Mouse (Mus musculus) cerebellum, adult 2 months (tissue): ENCODE measurements at regions not wholly inside any gene's neighbourhood (a gene's known extent, or its start where the extent isn't known, plus 50 kb on each side); places are given as distances from the start of the nearest gene placed in this dataset.

Source experiments
- DNase-seq, 2 experiments: peaks; one replicate each; pipeline ENCODE4 v3.0.0; 2021
- H3K27ac ChIP-seq: fragments of 200-500 bp; 2 replicates; pipeline ENCODE4 v1.5.1; 2012; ENCODE audit warnings: low read length, control low read depth, inconsistent platforms; ENCODE audit not compliant: insufficient read depth
- H3K27me3 ChIP-seq: fragments of 200-500 bp; 2 replicates; pipeline ENCODE4 v1.6.1; 2012; ENCODE audit warnings: inconsistent platforms, mild to moderate bottlenecking, low read length, moderate library complexity; ENCODE audit not compliant: control insufficient read depth, insufficient read depth
- H3K4me1 ChIP-seq: fragments of 200-500 bp; 2 replicates; pipeline ENCODE4 v1.6.1; 2011; ENCODE audit warnings: low read length; ENCODE audit not compliant: control insufficient read depth, insufficient read depth
- H3K4me3 ChIP-seq: fragments of 200-500 bp; replicated peaks from 2 replicates; pipeline ENCODE3; 2011; ENCODE audit warnings: mild to moderate bottlenecking, low read depth, low read length, control low read depth; ENCODE audit not compliant: insufficient read depth
- CTCF ChIP-seq: fragments of 200-500 bp; IDR thresholded peaks from 2 replicates; pipeline ENCODE4 v1.5.1; 2011; ENCODE audit warnings: low read depth, mild to moderate bottlenecking, control low read depth, low read length, moderate library complexity, borderline replicate concordance; ENCODE audit not compliant: insufficient read depth
- POLR2A ChIP-seq: fragments of 200-500 bp; IDR thresholded peaks from 2 replicates; pipeline ENCODE4 v1.6.1; 2011; ENCODE audit warnings: low read length, control low read depth, borderline replicate concordance; ENCODE audit not compliant: insufficient read depth
- WGBS: fragments of 180-500 bp; shearing (Covaris S2); methylation state at CpG from one replicate; pipeline ENCODE4 v1.1.7; 2018; 5-methylcytosine and 5-hydroxymethylcytosine counted together

GRCm38 (mm10) chr11:38618707-38619106 lies 1382.9 kb upstream of the Tenm2 start:
- H3K4me3 ChIP-seq, result no peak overlapping the region
- H3K4me1 ChIP-seq, result no peaks in the 10 kb centered on the region
- no peak overlapping the region for H3K27ac ChIP-seq
- TF ChIP-seq CTCF (no peak), POLR2A (no peak)
- no peaks in the 10 kb centered on the region for H3K27me3 ChIP-seq
- WGBS, result 84% methylated on average over 6 of the region's 6 CpGs
- no peak for DNase-seq

GRCm38 (mm10) chr11:38600971-38601370 lies 1365.2 kb upstream of the Tenm2 start:
- no peaks in the 10 kb centered on the region for H3K4me1 ChIP-seq
- no peak overlapping the region for H3K4me3 ChIP-seq
- no peak for TF ChIP-seq POLR2A
- TF ChIP-seq CTCF, result no peak
- DNase-seq, result peak in 1 of 2 experiments; percentile 17
- H3K27me3 ChIP-seq, result no peaks in the 10 kb centered on the region
- WGBS, result 24% methylated on average over 4 of the region's 4 CpGs
- H3K27ac ChIP-seq, result no peak overlapping the region

GRCm38 (mm10) chr11:38568515-38568914 lies 1332.8 kb upstream of the Tenm2 start:
- Histone ChIP-seq H3K4me3 (no peak overlapping the region), H3K27ac (no peak overlapping the region), H3K4me1 (no peaks in the 10 kb centered on the region), H3K27me3 (no peaks in the 10 kb centered on the region)
- WGBS, result 62% methylated on average over 1 of the region's 1 CpGs
- TF ChIP-seq POLR2A (no peak), CTCF (no peak)
- DNase-seq, result no peak

GRCm38 (mm10) chr11:38543893-38544292 lies 1308.1 kb upstream of the Tenm2 start:
- Histone ChIP-seq H3K4me3 (no peak overlapping the region), H3K27ac (no peak overlapping the region), H3K27me3 (no peaks in the 10 kb centered on the region), H3K4me1 (no peaks in the 10 kb centered on the region)
- DNase-seq, result no peak
- TF ChIP-seq POLR2A (no peak), CTCF (no peak)
- 8% methylated on average over 8 of the region's 8 CpGs for WGBS

- no peak for TF ChIP-seq POLR2A
- no peak for TF ChIP-seq CTCF
- no peak overlapping the region for H3K4me3 ChIP-seq
- H3K27ac ChIP-seq, result no peak overlapping the region
- H3K27me3 ChIP-seq, result no peaks in the 10 kb centered on the region
- H3K4me1 ChIP-seq, result no peaks in the 10 kb centered on the region
- DNase-seq, result no peak
- 85% methylated on average over 2 of the region's 2 CpGs for WGBS
Measured at GRCm38 (mm10) chr11:38540097-38540496, 1304.3 kb upstream of the Tenm2 start.

GRCm38 (mm10) chr11:38532282-38532681 lies 1296.5 kb upstream of the Tenm2 start:
- Histone ChIP-seq H3K4me3 (no peak overlapping the region), H3K27ac (no peak overlapping the region), H3K27me3 (no peaks in the 10 kb centered on the region), H3K4me1 (no peaks in the 10 kb centered on the region)
- DNase-seq, result no peak
- TF ChIP-seq CTCF (no peak), POLR2A (no peak)
- 88% methylated on average over 2 of the region's 2 CpGs for WGBS

- Histone ChIP-seq H3K27me3 (no peaks in the 10 kb centered on the region), H3K4me1 (no peaks in the 10 kb centered on the region), H3K4me3 (no peak overlapping the region), H3K27ac (no peak overlapping the region)
- no peak for DNase-seq
- no peak for TF ChIP-seq POLR2A
- TF ChIP-seq CTCF, result no peak
- 90% methylated on average over 4 of the region's 4 CpGs for WGBS
Measured at GRCm38 (mm10) chr11:38509676-38510075, 1273.9 kb upstream of the Tenm2 start.

- 82% methylated on average over 2 of the region's 2 CpGs for WGBS
- Histone ChIP-seq H3K4me1 (no peaks in the 10 kb centered on the region), H3K4me3 (no peak overlapping the region), H3K27ac (no peak overlapping the region), H3K27me3 (no peaks in the 10 kb centered on the region)
- no peak for DNase-seq
- TF ChIP-seq POLR2A (no peak), CTCF (no peak)
Measured at GRCm38 (mm10) chr11:38464239-38464596, 1228.5 kb upstream of the Tenm2 start.

GRCm38 (mm10) chr11:38463568-38464238 lies 1227.9 kb upstream of the Tenm2 start:
- WGBS, result 60% methylated on average over 4 of the region's 4 CpGs
- H3K4me3 ChIP-seq, result no peak overlapping the region
- TF ChIP-seq CTCF (no peak), POLR2A (no peak)
- DNase-seq, result no peak
- H3K4me1 ChIP-seq, result no peaks in the 10 kb centered on the region
- H3K27me3 ChIP-seq, result no peaks in the 10 kb centered on the region
- no peak overlapping the region for H3K27ac ChIP-seq
